Mouse (Mus musculus) limb, embryonic 12.5 days (tissue): ENCODE measurements around the gene Cldn19. TPM values are rescaled to one million over a fixed set of nuclear protein-coding genes. Genes with fewer than 3 reads are reported as not detected.

ENCODE experiments used
- ATAC-seq: fragments of 200-750 bp; cut with Nextera tagmentation; 2 replicates; pipeline ENCODE4 v1.8.0; 2017; ENCODE audit warnings: low read depth, moderate TSS enrichment; ENCODE audit not compliant: insufficient number of reproducible peaks, insufficient read depth, low FRiP score, low TSS enrichment
- H3K27ac ChIP-seq: fragments of 300-500 bp; sonication (generic); 2 replicates; pipeline ENCODE4 v1.5.1; 2016; ENCODE audit warnings: mild to moderate bottlenecking, moderate library complexity
- H3K27me3 ChIP-seq: fragments of 300-500 bp; sonication (generic); 2 replicates; pipeline ENCODE4 v1.6.1; 2016; ENCODE audit warnings: mild to moderate bottlenecking, moderate library complexity
- H3K36me3 ChIP-seq: fragments of 300-500 bp; sonication (generic); 2 replicates; pipeline ENCODE4 v1.6.1; 2016; ENCODE audit warnings: mild to moderate bottlenecking, moderate library complexity
- H3K4me1 ChIP-seq: fragments of 300-500 bp; sonication (generic); replicated peaks from 2 replicates; pipeline ENCODE4 v1.6.1; 2016
- H3K4me2 ChIP-seq: fragments of 300-500 bp; sonication (generic); 2 replicates; pipeline ENCODE4 v1.6.1; 2016; ENCODE audit warnings: mild to moderate bottlenecking, moderate library complexity
- H3K4me3 ChIP-seq: fragments of 300-500 bp; sonication (generic); replicated peaks from 2 replicates; pipeline ENCODE4 v1.5.1; 2016; ENCODE audit warnings: mild to moderate bottlenecking
- H3K9ac ChIP-seq: fragments of 300-500 bp; sonication (generic); replicated peaks from 2 replicates; pipeline ENCODE4 v1.6.1; 2016; ENCODE audit warnings: mild to moderate bottlenecking, moderate library complexity
- H3K9me3 ChIP-seq: fragments of 300-500 bp; sonication (generic); 2 replicates; pipeline ENCODE4 v1.6.1; 2016; ENCODE audit warnings: mild to moderate bottlenecking, moderate library complexity
- WGBS: fragments of 180-500 bp; shearing (Covaris S2); methylation state at CpG from one replicate; pipeline ENCODE4 v1.1.7; 2016; 5-methylcytosine and 5-hydroxymethylcytosine counted together
- polyA plus RNA-seq: library from polyadenylated mRNA; unstranded; fragments of >200 nt; fragmentation: Nextera tagmentation; extraction: Ambion mirVana; gene quantifications from 2 replicates; pipeline ENCODE4 v1.2.1, GENCODE M21; 2016

The Cldn19 gene
- polyA plus RNA-seq, 1 experiment from 2014 or later = 0.08 TPM

DNA sequence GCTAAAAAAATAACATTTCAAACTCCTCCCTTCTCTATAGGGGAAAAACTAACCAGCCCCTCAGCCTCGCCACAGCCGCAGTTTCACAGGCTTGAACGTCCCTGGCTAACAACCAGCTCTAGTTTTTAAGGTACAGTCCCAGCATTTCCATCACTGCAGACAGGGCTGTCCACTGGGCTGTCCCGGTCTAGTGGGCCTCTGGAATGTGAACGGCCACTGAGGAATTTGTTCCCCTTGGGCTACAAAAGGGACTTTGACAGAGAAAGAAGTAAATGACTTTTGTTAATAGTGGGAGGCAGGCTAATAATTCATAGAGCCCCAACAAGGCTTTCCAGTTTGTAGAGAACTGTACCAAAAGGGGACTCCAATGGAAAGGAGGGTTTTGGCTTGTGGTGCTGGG, 50.2 kb downstream of the Cldn19 start:
- Histone ChIP-seq H3K27ac (no peak overlapping the region), H3K27me3 (no peaks in the 10 kb centered on the region), H3K9me3 (no peaks in the 10 kb centered on the region), H3K9ac (no peak overlapping the region), H3K4me3 (no peak overlapping the region), H3K4me1 (no peaks in the 10 kb centered on the region), H3K36me3 (peaks cover 49% of the 10 kb centered on the region), H3K4me2 (no peak overlapping the region)
- whole genome bisulfite sequencing = 78% methylated on average over 5 of the region's 5 CpGs
- ATAC-seq = no peak

Other genes starting within 250 kb of the Cldn19 start
- 98.1 and 100 TPM in 2 replicates for gene Slc2a1, start 146.7 kb upstream of the Cldn19 start, polyA plus RNA-seq
- 8.4 and 8.7 TPM in 2 replicates for gene Zfp691, start 81.2 kb upstream of the Cldn19 start, polyA plus RNA-seq
- gene Ermap, start 65.4 kb upstream of the Cldn19 start, polyA plus RNA-seq = 6.4 and 7.3 TPM in 2 replicates
- gene Svbp, start 60.1 kb upstream of the Cldn19 start, polyA plus RNA-seq = 179 and 182 TPM in 2 replicates
- gene Tmem269, start 37.2 kb upstream of the Cldn19 start, polyA plus RNA-seq = not detected in 2 replicates
- 41.6 and 45.3 TPM in 2 replicates for gene AU022252, start 22.7 kb upstream of the Cldn19 start, polyA plus RNA-seq
- 29.6 and 30.0 TPM in 2 replicates for gene P3h1, start 22.5 kb upstream of the Cldn19 start, polyA plus RNA-seq
- gene Ybx1, start 39.2 kb downstream of the Cldn19 start, polyA plus RNA-seq = 1,031 and 1,057 TPM in 2 replicates
- 127 and 133 TPM in 2 replicates for gene Ppih, start 65.1 kb downstream of the Cldn19 start, polyA plus RNA-seq
- gene Ccdc30, start 160.1 kb downstream of the Cldn19 start, polyA plus RNA-seq = 7.4 and 8.0 TPM in 2 replicates
- 34.2 and 36.3 TPM in 2 replicates for gene Ppcs, start 167.0 kb downstream of the Cldn19 start, polyA plus RNA-seq
- 0.33 and 0.45 TPM in 2 replicates for gene Zmynd12, start 167.4 kb downstream of the Cldn19 start, polyA plus RNA-seq
- 1.0 and 1.1 TPM in 2 replicates for gene Rimkla, start 237.2 kb downstream of the Cldn19 start, polyA plus RNA-seq